Mouse (Mus musculus): ENCODE data around the gene Trub1.

The Trub1 gene

DNA sequence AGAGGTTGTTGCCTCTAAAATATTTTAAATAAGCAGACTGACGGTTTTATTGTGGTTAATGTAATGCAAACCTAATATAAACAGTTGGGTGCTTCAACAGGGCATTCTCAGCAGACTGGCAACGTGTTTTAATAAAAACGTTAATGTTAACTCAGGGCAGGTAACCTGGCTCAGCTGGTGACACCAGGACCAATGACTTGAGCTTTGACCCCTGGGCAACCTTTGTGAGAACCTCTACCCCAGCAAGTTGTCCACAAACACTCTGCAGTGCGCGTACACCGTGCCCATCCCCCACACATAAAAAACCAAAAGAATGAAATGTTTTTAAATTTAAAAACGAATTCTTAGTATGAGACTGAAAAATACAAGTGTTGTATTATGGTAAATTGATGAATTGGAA, 36.8 kb downstream of the Trub1 start:
- DNase-seq (ENCODE audit: low read depth in 1 of 2, low spot score in 2 of 2), result no peak

DNA sequence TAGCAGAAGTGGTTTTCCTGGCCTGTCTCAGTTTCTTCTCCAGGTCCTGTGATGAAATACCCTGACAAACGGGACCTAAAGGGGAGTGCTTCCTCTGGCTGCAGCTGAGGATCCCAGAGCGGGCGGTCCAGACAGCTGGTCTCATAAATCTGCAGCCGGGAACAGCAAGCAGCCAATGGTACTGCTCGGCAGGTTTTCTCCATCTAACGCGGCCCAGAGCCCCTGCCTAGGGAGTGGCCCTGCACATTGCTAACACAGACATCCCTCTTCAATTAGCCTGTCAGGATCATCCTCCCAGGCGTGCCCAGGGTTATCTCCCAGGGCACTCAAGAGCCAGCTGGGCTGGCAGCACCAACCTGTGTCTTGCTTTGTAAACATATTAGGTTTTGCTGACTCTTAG, 38.3 kb downstream of the Trub1 start:
- DNase-seq (ENCODE audit: low read depth in 1 of 2, low spot score in 2 of 2), result no peak

DNA sequence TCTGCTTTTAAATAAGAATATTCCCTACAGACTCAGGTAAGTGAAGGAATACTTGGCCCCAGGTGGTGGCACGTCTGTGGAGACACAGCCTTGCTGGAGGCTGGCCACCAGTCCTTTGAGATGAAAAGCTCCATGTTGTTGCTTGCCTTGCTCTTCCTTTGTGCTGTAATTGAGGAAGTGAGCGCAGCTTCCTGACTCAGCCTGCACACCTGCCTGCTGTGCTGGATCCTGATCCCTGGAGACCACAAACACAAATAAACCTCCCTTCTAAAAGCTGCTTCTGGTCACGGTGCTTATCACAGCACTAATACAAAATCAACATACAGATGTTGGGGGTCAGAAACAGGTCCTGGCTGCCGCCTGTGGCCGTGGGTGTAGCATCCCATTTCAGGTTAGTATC, 41.3 kb downstream of the Trub1 start:
- no peak for DNase-seq (ENCODE audit: low read depth in 1 of 2, low spot score in 2 of 2)

DNA sequence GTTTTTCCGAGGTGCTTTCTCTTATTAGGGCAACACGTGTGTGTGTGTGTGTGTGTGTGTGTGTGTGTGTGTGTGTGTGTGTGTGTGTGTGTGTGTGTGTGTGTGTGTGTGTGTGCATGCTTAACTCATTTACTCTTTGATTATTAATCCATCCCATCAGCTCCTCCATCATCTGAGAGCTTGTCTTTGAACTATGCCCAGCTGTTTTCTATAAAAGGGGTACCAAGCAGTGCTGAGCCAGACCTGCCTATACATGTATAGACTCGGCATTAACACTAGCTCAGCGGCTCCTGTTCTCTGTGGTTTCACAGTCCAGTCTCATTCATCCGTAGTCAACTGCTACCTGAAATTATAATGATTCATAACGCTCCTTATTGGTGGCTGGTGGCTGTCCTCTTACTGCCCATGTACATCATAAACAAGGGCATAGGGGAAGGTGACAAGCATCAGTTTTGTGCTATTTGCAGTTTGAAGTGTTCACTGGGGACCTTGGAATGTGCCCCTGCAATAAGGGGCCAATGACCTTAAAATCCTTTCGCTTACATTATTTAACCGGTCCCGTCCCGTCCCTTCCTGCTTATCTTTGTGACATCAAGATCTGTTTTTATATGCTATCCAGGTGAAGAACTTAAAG, 45.5 kb downstream of the Trub1 start:
- no peak for DNase-seq (ENCODE audit: low read depth in 1 of 2, low spot score in 2 of 2)

DNA sequence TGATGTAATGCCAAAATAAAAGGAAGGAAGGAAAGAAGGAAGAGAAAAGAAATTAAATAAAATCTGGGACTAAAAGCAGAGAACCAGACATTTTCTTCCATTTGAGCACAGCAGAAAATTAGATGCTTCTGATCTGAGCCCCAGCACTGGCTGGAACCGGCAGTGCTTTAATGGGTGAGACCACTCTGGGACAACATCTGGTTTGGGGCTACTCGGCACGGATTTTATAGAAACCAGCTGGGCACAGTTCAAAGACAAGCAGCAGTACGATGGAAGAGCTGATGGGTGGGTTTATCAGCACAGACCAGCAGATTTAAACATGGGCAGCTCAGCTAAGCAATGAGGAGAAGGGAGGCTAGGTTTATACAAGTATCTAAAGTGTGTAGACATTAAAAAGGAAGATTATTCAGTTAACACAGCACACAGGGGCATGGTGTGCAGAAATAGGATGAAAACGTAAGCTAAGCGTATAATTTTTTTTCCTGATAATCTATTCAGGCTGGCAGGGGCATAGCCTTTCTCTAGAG, 46.2 kb downstream of the Trub1 start:
- no peak for DNase-seq (ENCODE audit: low read depth in 1 of 2, low spot score in 2 of 2)

DNA sequence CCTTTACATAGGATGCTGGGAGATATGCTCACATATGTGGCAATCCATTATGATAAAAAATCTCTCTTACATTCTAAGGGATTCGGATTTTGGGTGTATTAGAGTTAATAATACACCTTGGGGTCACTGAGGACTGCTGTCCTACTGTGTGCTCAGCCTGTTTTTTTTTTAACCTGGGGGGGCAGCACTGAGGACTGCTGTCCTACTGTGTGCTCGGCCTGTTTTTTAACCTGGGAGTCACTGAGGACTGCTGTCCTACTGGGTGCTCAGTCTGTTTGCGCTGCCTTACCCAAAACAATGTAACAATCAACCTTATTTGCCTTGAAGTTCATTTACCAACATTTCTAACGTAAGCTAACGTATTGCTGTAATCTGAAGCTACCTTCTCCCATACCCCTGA, 47.5 kb downstream of the Trub1 start:
- no peak for DNase-seq (ENCODE audit: low read depth in 1 of 2, low spot score in 2 of 2)

DNA sequence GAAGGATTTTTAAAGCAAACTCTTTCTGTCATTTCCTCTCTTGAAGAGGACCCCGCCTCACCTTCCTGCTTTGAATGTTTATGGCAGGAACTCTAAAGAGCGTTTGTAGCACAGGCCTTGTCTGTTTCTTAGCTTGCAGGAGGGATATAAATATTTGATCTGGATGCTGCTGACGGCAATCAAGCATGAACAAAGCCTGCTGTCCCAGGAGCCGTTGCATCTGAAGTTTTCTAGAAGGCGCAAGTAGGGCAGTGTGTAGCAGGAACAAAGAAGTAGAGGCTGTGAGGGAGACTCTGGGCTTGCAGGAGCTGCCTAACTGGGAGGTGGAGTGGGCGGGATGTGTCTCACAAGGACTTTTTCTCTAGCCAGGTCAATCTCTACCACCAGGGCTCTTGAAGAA, 50.4 kb downstream of the Trub1 start:
- DNase-seq (ENCODE audit: low read depth in 1 of 2, low spot score in 2 of 2), result no peak

DNA sequence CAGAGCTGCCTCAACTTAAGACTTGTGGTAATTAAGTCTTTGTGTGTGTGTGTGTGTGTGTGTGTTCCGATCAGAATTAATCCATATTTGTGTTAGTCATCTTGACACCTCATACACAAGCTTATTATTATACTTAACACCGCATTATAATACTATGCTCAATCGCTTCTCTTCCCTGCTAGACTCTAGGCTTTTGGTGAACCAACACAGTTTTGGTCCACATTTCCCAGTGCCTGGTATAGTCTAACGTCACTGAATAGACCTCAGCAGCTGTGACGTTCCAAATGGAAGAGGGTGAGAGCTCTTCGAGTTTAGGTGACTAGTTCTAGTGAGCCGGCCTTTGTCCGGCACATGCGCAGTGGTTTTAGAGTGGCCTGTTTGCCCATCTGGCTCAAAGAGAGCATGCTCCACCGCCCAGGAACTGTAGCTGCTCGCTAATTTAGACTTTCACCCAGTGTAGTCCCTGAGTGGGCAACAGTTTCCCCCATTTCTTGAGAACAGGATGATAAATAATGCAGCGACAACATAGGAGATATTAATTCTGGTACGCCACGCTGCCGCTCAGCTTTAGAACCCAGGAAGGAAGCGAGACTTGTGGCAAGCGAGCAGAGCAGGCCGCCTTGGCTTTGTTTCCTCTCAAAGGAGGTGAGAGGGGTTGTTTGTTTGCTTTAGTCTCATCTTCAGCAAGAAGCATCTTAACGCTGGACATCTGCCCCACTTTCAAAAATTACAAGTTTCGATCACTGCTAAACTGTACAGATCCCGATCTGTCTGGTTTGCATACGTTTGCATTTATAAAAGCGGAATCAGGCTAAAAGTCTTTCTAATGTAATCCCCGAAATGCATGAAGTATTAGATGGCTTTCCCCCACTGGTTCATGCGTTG, 52.6 kb downstream of the Trub1 start:
- no peak for DNase-seq (ENCODE audit: low read depth in 1 of 2, low spot score in 2 of 2)

DNA sequence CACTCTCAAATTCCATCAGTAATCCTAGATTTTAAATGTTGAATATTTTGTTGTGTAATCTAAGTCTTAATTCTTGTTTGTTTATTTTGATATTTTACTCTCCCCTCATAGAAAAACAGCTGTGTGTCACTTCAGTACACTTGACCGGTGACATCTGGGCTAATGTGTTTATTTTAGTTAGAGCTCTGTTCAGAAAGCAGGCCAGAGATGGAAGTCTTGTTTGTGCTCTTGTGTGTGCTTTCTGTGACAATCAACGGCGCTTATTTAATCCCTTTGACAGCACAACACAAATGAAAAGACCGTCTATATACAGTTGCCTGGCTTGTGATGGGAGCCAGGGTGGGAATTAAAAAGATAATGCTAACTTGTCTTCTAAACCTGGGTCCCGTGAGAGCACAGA, 53.9 kb downstream of the Trub1 start:
- no peak for DNase-seq (ENCODE audit: low read depth in 1 of 2, low spot score in 2 of 2)

DNA sequence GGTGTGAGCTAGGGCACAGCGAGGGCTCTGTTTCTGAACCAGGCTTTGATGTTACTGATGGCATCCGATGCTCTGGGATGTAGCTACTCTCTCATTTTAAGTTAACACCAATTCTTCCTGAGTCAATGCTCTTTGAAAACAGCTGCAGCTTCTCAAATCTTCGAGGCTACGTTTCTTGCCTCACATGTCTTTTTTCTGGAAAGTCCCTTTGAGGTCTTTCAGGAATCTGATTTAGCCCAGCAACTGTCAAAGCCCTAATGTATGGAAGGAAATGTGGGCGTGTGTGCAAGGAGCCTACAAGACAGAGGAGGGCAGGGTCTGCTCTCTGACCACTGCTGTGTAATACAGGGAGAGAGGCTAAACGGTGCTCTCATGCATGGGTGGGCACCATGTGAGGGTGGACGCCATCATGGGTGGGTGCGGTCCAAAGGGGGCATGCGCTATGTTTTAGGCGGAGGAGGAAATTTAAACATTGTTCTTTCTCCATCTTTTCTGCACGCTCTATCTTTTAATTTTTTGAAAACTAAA, 55.6 kb downstream of the Trub1 start:
- DNase-seq (ENCODE audit: low read depth in 1 of 2, low spot score in 2 of 2), result no peak

DNA sequence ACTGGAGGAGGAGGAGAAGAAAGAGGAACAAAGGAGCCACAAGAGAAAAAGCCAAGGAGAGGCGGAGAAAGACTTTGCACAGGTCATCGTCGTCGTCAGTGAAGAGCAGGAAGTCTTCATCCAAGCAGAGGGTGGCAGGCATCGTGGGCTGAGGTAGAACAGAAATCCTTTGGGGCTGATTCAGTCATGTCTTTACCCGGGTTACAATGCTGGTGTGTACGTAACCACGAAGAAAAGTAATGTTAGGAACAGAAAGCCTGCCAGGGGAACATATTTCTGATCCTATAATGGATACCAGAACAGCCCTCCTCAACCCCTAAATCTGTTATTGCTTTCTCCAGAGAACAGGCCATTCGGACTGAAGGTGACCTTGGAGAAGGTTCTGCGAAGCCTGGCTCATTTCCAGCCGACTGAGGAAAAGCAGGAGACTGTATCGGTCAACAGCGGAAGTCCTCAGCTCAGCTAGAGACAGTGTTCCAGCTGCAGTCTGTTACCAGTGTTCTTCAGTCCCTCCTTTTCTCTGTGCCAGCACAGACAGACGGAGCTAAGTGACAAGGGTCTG, 57.1 kb downstream of the Trub1 start:
- DNase-seq (ENCODE audit: low read depth in 1 of 2, low spot score in 2 of 2), result peak; percentile 2 to 7

DNA sequence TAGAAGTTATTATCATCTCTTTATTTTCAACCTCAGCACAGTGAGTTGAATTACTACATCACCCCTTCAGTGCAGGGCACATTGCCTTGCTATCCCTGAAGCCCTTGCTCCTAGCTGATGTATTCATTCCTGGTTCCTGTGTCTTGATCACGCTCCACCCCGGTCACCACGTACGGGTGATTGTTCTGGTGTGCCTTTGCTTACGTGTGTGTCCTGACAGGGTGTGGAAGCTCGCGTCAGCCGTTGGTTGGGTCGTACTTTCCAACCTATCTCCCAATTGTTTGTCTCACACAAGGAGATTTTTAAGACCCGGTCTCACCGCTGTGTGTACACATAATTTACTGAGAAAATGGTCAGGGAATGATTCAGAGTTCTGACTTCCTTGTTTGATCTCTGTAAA, 58.1 kb downstream of the Trub1 start:
- no peak for DNase-seq (ENCODE audit: low read depth in 1 of 2, low spot score in 2 of 2)

DNA sequence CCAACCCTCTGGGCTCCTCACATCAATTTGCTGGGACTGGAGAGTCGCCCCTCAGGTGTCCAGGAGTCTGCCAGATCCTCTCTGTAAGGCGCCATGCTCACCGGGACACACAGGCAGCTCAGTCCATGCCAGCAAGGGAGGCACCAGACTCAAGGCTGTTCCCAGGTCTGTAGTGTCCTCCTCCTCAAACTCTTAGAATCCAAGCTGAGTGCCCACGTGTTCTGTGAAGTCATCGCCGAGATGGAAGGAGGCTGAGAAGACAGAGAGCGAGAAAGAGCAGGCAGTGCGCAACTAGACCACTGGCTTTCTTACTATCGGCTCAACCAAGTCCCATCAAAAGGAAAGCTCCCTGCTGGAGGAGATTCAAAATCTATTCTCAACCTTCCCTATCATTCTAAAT, 60.4 kb downstream of the Trub1 start:
- no peak for DNase-seq (ENCODE audit: low read depth in 1 of 2, low spot score in 2 of 2)

DNA sequence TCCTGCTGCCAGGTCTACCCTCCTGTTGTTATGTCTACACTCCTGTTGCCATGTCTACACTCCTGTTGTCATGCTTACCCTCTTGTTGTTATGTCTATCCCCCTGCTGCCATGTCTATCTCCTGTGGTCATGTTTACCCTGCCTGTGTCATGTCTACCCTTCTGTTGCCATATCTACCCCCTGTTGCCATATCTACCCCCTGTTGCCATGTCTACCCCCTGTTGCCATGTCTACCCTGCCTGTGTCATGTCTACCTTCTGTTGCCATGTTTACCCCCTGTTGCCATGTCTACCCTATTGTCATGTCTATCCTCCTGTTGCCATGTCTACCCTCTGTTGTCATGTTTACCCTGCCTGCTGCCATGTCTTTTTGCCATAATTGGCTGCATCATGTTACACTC, 69.0 kb downstream of the Trub1 start:
- DNase-seq (ENCODE audit: low read depth in 1 of 2, low spot score in 2 of 2), result no peak

DNA sequence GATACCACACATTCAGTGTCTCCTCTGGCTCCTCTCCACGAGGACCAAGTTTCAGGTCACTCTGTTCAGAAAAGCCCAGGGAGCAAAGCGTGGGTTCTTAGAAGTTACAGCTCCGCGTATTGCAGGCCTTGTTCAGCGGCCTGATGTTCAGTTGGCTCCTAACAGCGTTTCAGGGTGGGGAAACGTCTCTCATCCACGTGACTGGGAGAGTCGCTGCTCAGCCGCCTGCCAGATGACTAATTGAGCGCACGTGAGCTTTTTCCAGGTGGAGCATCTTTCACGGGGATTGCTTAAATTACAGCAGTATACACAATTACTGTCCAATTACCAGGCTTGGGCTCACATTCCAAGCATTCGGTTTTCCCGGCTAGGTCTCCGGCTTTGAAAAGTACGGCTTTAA, 70.7 kb downstream of the Trub1 start:
- DNase-seq (ENCODE audit: low read depth in 1 of 2, low spot score in 2 of 2), result no peak

DNA sequence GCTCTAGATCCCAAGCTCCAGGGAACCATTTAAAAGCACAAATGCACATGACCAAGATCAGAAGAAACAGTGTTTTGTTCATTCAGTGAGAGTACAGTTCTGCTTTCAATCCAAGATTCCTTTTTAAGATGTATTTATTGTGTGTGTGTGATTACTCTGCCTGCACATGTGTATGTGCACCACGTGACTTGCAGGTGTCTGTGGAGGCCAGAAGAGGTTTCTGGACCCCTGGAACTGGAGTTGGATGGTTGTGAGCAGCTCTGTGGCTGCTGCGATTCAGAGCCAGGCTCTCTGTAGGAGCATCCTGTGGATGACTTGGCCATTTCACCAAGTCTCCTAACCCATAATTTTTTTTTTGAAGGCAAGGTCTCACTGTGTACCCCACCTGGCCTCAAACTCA, 73.0 kb downstream of the Trub1 start:
- no peak for DNase-seq (ENCODE audit: low read depth in 1 of 2, low spot score in 2 of 2)

DNA sequence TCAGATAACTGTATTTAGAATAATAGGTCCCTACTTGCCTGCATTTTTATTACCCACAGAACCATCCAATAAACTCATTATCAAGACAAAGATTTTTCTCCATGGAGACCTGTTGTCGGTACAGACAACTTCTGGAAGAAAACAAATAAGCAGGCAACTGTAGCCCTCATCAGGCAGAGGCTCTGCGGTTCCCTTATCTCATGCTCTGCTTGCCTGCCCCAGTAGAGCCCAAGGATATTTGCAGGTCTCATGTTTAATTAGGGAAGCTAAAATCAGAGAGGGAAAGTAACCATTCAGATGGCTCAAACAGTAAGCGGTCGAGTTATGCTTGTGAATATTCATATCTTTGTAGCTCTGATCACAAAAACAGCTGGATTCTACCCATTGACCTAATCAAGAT, 77.5 kb downstream of the Trub1 start:
- no peak for DNase-seq (ENCODE audit: low read depth in 1 of 2, low spot score in 2 of 2)

DNA sequence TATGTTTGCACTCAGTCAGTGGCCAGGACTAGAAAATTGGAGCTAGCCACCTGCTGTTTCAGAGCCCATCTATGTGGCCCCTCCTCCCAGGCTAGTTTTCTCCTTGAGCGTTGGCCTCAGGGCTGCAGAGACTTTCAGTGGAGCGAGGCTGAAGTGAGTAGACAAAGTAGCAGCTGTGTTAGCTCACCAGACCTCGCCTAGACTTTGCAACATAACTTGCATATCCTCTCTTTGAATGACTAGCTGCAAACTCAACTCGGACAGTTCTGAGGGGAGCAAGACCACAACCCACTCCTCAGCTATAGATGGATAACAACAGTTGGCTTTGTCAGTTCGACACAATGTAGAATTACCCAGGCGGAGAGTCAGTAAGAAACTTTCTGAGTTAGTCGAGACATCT, 81.5 kb downstream of the Trub1 start:
- no peak for DNase-seq (ENCODE audit: low read depth in 1 of 2, low spot score in 2 of 2)

DNA sequence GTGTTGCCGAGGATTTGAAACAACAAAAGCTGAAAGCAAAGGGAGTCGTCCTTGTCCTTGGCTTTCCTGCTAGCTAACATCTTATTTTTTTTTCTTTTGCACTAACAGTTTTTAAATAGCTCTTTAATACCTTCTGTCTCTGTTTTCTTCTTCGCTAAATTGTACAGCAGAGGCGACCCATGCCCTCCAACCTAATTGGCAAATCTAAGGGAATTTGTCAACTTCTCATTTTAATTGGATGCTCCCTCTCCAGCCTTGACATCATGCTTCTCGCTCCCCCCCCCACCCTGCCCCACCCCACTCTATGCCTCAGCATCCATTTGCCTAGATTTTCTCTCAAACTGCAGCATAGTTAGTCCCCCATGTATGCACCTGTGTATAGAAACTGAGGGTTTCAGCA, 83.8 kb downstream of the Trub1 start:
- no peak for DNase-seq (ENCODE audit: low read depth in 1 of 2, low spot score in 2 of 2)

DNA sequence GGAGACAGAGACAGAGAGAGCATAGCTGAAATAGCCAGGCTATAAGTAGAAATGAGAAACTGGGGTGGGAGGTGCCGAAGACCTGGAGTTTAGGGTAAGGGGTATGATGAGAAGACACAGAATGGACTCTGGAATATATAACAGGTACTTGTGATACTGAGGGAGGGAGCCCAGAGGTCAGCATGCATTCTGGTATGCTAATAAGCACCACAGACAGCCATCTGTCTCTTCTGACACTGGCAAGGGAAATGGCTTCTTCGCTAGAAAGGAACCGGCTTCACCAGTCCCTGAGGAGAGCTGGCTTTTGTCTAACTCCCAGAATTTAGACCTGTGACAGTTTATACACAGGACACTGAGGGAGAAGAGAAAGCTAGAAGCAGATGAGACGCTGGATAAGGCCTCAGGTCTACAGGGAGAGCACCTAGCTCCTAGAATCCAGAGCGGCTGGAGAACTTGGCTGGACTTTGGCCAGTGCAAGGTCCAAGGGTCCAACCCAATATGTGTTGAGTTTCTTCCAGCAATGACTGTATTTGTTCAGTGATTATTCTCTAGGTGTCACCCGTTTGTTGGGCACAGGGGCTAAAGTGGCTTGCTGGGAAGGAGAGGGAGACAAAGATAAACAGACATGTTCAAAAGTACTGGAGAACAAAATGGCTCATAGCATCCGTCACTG, 84.9 kb downstream of the Trub1 start:
- no peak for DNase-seq (ENCODE audit: low read depth in 1 of 2, low spot score in 2 of 2)

DNA sequence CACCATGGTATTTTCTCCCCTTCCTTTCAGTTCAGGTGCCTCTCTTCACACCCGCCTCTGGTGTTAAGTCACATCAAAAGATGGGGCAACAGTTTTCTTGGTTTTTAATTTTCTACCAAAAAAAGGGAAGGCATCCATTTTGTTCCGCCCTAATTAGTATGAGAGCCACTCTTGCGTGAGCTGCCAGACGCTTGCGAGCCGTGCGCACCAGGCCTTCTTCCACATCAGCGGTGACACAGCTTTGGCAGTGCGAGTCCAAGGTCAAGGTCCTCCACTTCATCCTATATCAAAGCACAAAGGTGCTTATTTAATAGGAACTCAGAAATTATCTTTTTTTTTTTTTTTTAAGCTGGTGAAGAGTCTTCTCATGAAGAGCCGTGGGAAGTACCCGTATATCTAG, 87.4 kb downstream of the Trub1 start:
- DNase-seq (ENCODE audit: low read depth in 1 of 2, low spot score in 2 of 2), result no peak
